Mouse (Mus musculus) WW6 (cell line): ENCODE data around the gene Stard13.

Experiments
- DNase-seq: peaks from one replicate; pipeline ENCODE4 v3.0.0-alpha.2; 2013; ENCODE audit warnings: low read depth, low spot score

Stard13 gene

DNA sequence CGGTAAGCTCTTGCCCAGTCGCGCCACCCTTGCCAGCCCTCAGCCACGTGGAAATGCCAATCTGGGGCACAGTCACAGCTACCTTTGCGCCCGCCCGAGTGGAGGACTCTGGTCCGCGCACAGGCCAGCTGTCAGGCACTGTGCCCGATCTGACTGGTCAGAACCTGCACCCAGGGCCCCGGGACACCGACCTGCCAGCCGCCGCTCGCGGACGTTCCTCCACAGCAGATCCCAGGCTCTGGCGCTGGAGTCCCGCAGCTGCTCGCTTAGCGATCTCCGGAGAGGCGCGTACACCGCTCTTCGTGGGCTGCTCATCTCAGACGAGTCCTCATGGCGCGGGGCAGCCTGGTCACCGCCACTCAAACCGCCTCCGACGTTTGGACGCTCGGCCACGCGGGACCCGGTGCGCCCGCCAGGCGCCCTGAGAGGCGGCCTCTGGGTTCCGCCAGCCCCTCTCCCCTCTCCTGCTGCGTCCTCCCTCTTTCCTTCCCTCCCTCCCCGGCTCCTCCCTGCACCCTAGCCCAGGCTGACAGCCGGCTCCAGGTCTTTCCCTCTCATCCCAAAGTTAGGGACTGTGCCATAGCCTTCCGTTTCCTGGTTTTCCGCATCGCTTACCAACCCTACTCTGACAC lies at the start of gene Stard13:
TSS of gene Stard13 (minus strand) at position 437 of the 632 bp plus-strand sequence.
- no peak for DNase-seq

DNA sequence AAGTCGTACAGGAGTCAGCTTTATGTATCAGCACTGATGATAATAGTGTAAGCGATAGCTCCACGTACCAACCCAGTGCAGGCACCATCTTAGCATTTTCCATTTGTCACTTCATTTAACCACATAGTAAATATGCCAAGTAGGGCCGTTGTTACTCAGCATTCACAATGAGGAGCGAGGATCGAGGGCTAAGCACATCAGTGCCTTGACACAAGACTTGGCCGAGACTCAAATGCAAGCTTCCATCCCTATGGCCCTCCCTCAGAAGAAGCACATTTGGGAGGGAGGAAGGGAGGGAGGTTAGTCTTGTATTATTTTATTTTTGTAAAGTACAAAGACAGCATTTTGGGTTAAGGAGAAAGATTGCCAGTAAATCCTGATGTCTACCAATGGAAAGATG lies 45.9 kb upstream of the Stard13 start:
- DNase-seq = no peak

DNA sequence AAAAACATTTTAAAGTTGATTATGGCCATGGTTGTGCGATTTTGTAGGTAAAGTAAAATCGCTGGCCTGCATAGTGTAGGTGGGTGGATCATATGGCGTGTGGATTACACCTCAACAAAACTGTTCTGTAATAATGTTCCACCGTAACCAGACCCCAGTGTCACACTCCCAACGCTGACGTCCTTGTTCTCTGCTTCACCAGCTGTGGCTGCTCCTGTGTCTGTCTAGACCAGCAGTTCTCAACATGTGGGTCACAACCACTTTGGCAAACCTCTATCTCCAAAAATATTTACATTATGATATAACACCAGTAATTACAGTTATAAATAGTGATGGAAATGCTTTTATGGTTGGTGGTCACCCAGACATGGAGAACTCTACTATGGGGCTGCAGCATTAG lies 44.3 kb upstream of the Stard13 start:
- no peak for DNase-seq

DNA sequence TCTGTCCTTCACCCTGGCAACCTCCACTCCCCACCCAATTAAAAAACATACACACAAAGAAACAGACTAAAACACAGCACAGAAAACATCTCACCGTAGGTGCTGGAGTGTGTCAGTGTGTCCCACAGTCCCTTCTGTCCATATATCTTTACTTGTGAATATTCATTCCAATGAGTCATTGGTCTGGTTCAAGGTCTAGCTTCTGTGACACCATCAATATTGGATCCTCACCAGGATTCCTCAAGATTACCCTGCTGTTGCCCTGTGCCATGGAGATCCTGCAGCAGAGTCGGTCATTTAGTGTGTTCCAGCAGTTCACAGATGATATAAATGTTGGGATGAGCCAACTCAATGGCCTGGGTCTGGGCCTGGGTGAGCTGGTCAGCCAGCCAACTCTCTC lies 42.4 kb upstream of the Stard13 start:
- no peak for DNase-seq

DNA sequence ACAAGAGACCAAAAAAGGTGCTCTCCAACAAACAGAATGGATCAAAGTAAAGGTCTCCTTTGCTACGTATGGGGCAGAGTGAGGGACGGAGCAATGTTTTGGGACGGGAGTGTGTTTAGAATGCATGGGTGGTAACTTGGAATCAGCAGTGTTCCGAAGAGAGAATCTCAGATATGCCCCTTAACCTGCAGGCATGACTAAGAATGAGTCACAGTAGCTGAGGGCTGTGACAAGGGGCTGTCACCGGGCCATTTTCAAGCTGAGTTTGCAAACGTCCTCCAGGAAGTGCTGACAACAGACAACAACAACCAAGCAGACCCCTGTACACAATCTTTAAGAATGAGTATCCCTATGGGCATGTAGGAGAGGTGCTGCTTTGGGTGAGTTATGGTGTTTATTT lies 40.6 kb upstream of the Stard13 start:
- DNase-seq = no peak

DNA sequence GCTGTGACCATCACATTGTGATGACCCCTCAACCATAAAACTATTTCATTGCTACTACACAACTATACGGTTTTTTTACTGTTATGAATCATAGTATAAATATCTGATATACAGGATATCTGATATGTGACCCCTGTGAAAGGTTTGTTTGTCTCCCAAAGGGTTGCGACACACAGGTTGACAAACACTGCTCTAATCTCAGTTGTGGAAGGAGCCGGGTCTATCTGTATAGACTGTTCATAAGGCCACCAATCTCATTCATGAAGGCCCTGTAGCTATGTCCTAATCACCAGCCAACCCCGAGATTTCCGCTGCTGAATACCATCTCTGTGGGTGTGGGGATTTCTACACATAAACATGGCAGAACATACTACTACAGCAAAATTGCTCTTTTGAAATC lies 37.2 kb upstream of the Stard13 start:
- no peak for DNase-seq

DNA sequence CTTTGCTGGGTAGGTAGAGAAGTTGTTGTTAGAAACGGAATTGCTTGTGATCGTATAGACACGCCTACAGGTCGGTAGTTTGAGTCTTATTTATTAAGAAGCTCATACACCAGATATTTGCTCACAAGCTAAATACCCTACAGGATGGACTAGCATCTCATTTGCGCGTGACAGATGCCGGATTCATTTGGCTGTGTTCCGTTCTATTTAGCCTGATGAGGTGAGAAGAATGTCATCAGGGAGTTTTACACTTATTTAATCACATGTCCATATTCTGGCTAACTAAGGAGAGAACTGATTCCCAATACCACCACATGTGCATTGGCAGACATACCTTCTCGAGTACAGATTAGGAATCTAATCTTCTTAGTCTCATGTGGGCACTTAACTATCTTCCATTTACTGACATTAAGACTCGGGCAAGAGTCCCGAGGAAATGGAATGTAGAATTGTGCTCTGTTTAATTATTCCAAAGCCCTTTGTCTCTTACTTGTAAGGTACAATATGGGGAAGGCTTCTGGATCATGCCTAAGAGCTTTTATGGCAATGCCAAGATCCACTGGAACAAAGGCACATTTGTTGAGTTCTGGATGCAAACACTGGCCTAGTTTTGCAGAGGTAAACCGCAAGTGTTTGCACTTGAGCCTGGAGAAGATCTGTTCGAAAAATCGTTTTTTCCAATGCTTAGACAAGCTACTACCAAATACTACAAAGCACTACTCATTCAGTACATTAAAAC lies 33.4 kb upstream of the Stard13 start:
- no peak for DNase-seq

DNA sequence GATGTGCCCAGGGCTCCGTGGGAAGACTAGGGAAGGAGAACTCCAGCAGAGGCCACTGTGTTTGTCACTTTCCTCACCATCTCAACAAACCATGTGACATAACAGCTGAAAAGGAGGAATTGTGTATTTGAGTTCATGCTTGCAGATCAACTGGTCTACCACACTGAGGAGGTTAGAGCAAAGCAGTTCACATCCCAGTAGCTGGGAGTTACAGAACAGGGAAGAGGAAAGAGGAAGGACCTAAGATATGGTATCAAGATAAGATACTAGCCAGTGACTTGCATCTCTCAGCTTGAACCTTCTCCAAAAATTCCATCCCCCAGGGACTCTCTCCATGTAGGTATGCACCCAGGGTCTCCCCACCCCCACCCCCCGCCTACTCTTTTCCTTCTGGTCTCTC lies 27.9 kb upstream of the Stard13 start:
- no peak for DNase-seq

DNA sequence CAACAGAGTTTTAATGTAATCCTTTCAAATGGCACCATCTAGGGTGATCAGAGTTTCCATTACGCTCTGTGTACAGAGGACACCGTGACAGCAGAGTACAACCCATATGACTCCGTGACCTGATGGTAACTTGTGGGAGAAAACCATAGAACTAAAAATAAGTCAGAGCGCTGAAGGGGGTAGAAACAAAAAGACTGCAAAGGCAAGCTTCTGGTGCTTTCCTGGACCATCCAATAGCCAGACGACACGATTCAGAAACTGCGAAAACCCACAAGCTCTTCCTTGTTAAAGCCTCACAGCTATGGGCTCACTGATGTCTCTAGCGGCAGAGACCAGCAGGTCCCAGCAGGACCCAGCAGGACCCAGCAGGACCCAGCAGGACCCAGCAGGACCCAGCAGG lies 18.6 kb upstream of the Stard13 start:
- no peak for DNase-seq

DNA sequence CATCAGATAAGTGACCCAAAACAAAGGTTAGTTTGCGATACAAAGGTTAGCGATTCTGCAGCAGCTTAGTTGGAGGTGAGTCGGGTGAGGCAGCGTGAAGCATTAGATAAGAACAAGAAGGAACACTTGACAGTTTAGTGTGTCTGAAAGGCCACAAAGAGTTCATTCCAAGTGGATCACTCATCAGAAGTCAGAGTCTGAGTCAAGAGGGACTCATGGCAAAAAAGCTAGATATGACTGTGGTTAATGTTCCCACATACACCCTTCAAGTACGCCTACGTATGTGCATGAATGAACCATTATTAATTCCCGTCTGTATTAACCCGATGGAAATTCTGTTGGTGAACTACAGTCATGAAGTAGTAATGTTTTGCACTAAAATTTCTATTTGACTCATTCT lies 18.0 kb upstream of the Stard13 start:
- DNase-seq = no peak

DNA sequence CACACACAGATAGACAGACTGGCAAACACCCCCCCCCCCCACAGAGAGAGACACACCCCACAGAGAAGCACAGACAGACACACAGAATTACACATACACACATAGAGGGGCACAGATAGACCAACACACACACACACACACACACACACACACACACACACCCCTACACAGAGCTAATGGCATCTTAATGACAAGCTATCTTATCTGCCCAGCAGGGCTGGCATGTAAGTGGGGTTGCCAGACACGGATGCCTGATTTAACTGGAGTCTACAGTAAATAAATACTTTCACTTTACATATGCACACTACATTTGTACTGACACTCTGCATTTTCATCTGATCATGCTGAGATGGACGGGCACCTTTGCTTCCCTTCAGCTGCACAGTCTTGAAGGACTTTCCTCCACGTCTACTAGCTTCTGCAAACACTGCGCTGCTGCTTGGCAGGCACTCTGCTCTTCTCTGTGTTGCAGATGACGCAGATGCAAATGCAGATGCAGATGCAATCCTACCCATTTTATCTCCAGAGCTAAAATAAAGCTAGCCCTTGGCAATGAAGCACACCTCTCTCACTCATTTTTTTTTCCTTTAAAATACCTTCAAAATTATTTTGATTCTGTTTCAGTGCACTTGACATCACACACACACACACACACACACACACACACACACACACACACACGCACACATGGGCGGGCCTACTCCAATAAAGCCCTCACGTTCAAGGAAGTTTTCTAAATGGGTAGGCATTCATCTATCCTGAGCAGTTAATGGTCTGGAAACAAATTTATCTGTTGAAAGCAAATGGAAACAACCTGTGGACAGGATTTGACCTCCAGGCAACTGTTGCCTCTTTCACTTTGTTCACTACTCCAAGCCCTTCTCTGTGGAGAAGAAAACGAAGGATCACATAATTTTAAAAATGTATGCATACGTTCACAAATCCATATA lies 15.3 kb upstream of the Stard13 start:
- no peak for DNase-seq

DNA sequence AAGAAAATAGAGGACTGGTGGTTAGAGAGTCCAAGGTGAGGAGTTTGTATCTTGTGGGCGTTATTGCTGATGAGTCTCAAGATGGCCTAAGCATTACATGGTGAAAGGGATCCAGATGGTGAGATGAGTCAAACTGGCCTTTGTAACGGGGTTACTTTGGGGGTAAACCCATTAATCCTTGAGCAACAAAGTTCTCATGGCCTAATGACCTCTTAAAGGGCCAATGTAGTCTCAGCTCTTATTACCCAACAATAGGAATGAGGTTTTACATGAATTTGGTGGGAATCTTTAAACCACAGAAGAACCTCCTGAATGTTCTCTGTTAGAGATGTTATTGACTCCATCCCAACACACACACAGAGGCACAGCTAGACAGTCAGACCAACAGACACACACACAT lies 14.4 kb upstream of the Stard13 start:
- DNase-seq = no peak

DNA sequence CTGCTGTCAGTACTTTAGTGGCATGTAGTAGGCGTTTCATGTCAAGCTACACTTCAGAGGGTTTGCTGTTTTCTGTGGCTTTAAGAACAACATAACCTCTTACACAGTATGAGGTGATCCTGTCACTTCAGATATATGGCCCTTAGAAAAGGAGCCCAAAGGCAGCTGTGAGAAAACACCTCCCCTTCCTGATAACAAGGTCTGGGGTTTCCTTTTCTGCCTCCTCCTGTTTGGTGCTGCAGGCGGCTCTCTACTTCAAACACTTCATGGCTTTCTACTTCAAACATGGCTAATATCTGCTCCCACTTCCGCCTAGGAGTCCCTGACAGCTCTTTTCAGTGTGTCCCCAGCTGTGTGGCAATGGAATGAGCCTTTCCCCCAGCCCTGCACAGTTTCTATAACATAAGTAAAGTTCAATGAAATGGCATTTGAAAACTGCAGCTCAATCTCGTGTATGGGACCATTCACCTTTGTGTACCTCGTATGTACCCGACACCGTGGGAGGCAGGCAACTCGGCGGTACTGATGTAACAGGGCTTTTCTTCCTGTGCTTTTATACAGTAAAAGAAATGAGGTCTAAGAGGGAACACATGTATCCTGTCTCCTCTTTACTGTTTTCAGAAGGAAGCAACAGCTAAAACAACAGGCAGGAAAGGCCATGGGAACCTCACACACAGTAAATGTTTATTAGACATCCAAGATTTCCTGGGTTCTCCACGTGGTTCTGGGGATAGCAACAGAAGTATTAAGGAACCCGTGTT lies 13.7 kb upstream of the Stard13 start:
- no peak for DNase-seq

DNA sequence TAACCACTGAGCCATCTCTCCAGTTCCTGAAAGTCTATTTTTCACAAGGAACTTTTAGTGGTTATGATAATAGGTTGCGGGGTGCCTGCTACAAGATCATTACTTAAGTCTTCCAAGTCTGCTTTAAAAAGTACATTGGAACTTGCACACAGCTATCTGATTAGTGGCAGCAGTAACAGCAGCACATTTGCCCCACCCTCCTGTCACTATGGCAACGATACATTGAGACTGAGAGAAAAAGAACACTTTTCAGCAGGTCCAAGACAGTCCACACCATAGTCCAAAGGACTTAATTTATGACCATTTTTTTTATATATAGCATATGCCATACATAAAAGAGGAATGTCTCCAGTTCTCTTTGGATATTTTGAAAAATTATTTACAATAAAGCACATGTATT lies 12.7 kb upstream of the Stard13 start:
- no peak for DNase-seq

DNA sequence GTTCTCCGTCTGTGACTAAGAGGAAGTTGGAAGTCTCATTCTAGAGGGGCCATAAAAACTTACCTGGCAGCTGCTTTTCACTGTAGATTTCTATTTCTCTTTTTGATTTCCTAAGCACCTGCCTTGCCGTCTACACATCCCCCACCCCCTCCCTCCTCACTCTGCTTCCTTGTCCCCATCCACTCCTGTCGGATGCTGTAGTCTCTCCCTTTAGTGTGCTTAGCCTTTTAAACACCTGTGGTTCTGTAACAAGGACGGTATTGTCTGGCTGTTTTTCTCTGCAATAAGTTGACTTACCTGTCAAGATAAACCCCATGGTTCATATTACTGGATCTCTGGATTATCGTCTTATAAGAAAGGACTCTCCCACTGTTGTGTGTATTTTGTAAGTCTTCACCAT lies 11.9 kb upstream of the Stard13 start:
- no peak for DNase-seq

DNA sequence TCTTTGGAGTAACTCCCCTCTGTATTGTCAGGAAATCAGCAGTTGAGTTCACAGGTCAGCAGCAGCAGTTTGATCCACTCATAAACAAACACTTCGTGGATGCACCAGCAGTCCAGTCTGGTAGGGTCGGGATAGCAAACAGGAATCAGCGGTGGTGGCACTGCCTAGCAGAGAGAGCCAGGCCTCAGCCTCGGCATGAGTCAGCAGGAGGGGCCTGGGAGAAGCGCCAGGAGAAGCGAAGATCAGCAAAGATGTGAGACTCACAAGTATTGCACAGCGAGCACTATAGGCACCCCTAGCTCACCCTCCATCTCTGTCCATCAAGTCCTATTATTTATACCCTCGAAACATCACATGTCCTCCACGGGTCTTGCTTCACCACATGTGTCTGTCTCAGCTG lies 5.1 kb upstream of the Stard13 start:
- DNase-seq = no peak

DNA sequence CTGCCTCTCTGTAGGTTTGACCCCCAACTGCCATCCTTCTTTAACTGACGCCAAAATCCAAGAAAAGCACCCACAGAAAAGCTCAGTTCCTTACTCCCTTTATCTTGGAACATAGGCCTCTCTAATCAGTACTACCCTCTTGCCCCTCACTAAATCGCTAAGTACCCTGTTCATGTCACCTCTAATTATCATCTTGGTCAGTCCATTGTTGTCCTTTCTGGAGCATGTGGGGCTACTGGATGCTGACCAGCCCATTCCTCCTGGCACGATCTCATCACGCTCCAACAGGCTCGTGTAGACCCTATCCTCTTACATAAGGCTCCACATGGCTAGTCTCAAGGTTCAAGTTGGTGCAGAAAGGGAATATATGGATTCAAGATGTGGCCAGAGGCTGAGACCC lies 2.8 kb upstream of the Stard13 start:
- DNase-seq = no peak

DNA sequence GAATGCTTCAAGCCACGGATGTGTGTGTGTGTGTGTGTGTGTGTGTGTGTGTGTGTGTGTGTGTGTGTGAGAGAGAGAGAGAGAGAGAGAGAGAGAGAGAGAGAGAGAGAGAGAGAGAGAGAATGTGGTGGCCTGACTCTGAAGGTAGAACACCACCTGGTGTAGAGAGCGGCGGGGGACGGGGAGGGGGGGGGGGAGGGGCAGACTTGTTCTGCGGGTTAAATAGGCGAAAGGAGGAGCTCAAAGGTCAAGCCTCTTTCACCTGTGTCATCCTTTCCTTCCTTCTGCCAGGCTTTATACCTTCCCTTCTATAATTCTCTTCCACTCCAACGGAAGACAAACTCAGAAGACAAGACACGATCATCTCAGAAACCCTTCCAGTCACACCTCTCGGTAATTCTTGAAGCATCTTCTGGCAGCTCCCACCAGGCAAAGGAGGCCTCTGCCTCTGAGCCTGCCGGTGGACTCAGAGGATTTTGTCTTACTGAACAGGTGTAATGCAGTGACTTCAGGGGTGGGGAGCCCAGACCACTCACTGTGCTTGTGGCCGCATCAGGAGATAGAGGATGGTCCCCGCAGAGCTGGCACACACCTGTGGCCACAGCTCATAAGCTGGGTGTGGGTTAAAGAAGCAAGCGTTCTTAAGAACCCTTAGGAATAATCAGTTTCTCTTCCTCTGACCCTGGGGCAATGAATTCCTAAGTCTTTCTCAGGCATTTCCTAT lies 898 bp downstream of the Stard13 start:
- DNase-seq = no peak

DNA sequence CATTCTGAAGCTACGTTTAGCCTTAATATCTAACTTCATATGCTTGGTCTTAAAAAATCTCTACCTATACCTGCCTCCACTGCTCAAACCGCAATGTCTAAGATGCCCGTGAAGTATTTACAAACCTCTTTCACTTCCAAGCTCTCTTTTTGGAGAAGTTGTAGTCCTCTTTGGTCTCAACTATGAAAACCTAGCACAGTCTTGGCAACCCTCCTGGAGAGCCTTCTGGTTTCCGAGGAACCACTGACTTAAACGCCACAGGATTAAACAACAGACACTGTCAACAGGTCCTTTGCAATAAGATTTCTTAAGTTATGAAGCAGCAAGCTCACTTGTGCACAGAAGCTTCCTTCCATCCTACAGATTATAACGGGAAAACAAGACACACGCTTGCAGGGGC lies 1.8 kb downstream of the Stard13 start:
- no peak for DNase-seq

DNA sequence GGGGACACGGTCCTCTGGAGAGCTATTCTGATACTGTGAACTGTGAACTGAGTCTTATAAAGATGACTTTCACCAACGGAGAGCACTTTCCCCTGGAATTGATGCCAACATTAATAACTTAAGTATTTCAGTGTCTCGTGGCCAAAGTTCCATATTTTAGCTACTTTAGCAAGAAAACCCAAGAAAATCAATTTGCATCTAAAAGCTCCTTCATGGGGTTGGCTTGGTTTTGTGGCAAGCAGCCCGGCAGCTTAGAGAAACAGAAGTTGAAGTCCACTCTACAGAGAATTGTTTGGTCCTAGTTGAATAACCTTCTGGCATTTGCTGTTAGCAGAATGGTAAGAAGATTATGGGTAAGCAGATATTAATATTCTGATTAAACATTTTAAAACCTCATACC lies 2.2 kb downstream of the Stard13 start:
- DNase-seq = no peak

DNA sequence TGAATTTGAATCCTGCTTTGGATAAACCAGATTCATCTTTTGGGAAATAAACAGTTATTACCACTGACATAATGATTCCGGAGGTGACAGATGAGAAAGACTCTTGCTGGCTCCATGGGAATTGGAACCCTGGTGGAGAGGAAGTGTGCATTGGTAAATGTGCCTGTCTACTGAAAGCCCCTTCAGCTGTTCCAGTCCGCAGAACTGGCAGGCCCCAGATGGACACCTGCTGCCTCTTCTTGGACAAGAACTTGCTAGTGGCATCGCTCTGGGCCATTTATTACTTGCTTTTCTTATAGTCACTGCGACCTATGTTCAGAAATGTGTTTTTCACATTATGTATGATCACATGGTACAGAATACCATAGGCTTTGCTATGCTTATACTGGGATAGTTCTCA lies 3.2 kb downstream of the Stard13 start:
- DNase-seq = no peak
